Mouse (Mus musculus): ENCODE measurements at regions not wholly inside any gene's neighbourhood (a gene's known extent, or its start where the extent isn't known, plus 50 kb on each side); places are given as distances from the start of the nearest gene placed in this dataset.

- no peak for DNase-seq (ENCODE audit: low spot score in 2 of 2)
Observed at GRCm38 (mm10) chr19:51102411-51102810, 424.0 kb upstream of the Sorcs1 start.

GRCm38 (mm10) chr19:51074762-51075161 lies 396.3 kb upstream of the Sorcs1 start:
- DNase-seq (ENCODE audit: low spot score in 2 of 2), result peak; percentile 8 to 16

GRCm38 (mm10) chr19:51059961-51060665 lies 381.7 kb upstream of the Sorcs1 start:
- no peak for DNase-seq (ENCODE audit: low spot score in 2 of 2)

- DNase-seq (ENCODE audit: low spot score in 2 of 2), result no peak
Observed at GRCm38 (mm10) chr19:51043544-51043943, 365.1 kb upstream of the Sorcs1 start.

GRCm38 (mm10) chr19:50994471-50994870 lies 316.0 kb upstream of the Sorcs1 start:
- DNase-seq (ENCODE audit: low spot score in 2 of 2), result no peak

- no peak for DNase-seq (ENCODE audit: low spot score in 2 of 2)
Observed at GRCm38 (mm10) chr19:50971066-50971465, 292.6 kb upstream of the Sorcs1 start.

- no peak for DNase-seq (ENCODE audit: low spot score in 2 of 2)
Observed at GRCm38 (mm10) chr19:50961910-50962309, 283.5 kb upstream of the Sorcs1 start.

GRCm38 (mm10) chr19:50945006-50945405 lies 266.6 kb upstream of the Sorcs1 start:
- DNase-seq (ENCODE audit: low spot score in 2 of 2), result no peak

- DNase-seq (ENCODE audit: low spot score in 2 of 2), result no peak
Observed at GRCm38 (mm10) chr19:50911646-50912045, 233.2 kb upstream of the Sorcs1 start.

GRCm38 (mm10) chr19:50910674-50911073 lies 232.2 kb upstream of the Sorcs1 start:
- DNase-seq (ENCODE audit: low spot score in 2 of 2), result no peak

- DNase-seq (ENCODE audit: low spot score in 2 of 2), result peak; percentile 5 to 15
Observed at GRCm38 (mm10) chr19:50908751-50909150, 230.3 kb upstream of the Sorcs1 start.

GRCm38 (mm10) chr19:50893755-50894154 lies 215.3 kb upstream of the Sorcs1 start:
- DNase-seq (ENCODE audit: low spot score in 2 of 2), result no peak

- no peak for DNase-seq (ENCODE audit: low spot score in 2 of 2)
Observed at GRCm38 (mm10) chr19:50872661-50873060, 194.2 kb upstream of the Sorcs1 start.

GRCm38 (mm10) chr19:50872144-50872543 lies 193.7 kb upstream of the Sorcs1 start:
- no peak for DNase-seq (ENCODE audit: low spot score in 2 of 2)

GRCm38 (mm10) chr19:50854854-50855253 lies 176.4 kb upstream of the Sorcs1 start:
- no peak for DNase-seq (ENCODE audit: low spot score in 2 of 2)

GRCm38 (mm10) chr19:50840499-50840898 lies 162.1 kb upstream of the Sorcs1 start:
- DNase-seq (ENCODE audit: low spot score in 2 of 2), result no peak
